Mouse (Mus musculus): Measurements from ENCODE around the gene Olfr1346. TPM values are rescaled to one million over a fixed set of nuclear protein-coding genes. Genes with fewer than 3 reads are reported as not detected.

Olfr1346 gene
- total and polyA plus RNA-seq, 2 experiments from 2014 or later: not detected

DNA sequence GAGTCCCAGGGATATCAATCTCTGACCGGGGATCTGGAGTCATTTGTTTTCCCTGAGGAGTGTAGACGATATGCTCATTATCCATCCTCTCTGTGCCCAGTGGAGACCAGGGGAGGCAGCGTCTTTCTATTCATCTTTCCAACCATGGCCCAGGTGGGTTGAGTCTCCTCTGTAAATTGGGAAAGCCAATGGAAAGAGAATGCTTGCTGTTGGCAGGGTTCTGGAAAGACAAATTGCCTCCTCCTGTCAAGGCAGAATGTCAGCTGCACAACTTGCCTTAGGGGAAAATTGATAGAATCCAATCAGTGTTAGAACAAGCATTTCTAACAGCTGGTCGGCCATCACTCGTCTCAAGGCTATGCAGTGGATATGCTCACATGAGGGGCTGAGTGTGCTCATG is 55.9 kb downstream of the Olfr1346 start, which contains the start of gene Olfr1349:
Olfr1349 (minus strand) TSS at position 101 of the 400 bp plus-strand sequence.
- Histone ChIP-seq H3K4me1 (ENCODE audit: insufficient read depth, low read length) (no peaks in the 10 kb centered on the region), H3K4me3 (ENCODE audit: low read length) (no peak within 1 kb of the TSS), H3K36me3 (ENCODE audit: insufficient read depth, low read length) (no peaks in the 10 kb centered on the region), H3K9ac (replicated peaks; ENCODE audit: low read length) (no peak within 1 kb of the TSS), H3K9me3 (ENCODE audit: low read length) (no peaks in the 10 kb centered on the region), H3K27me3 (ENCODE audit: insufficient read depth, low read length) (no peaks in the 10 kb centered on the region), H3K4me2 (ENCODE audit: low read depth, low read length) (no peak within 1 kb of the TSS), H3K27ac (no peak within 1 kb of the TSS)
- no peak for ATAC-seq
- no peak for DNase-seq (ENCODE audit: low spot score)
- WGBS: 87% methylated on average over 5 of the region's 5 CpGs
- TF ChIP-seq CTCF (IDR thresholded peaks at IDR 0.05; ENCODE audit: low read depth): no peak

DNA sequence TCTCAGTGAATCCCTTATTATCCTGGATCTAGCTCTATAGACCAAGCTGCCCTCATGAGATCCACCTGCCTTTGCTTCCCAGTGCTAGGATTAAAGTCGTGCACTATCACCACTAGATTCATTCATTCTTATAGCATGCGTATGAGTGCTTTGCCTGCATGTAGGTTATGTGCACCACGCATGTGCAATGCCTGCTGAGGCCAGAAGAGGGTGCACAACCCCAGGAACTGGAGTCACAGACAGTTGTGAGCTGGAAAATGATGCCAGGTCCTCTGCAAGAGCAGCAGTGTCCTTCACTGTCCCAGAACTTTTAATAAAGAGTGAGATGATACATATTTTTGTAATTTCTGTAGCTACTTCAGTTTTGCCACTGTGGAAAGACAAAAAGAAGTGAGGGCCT is 58.1 kb downstream of the Olfr1346 start:
- Histone ChIP-seq H3K4me3 (ENCODE audit: low read length) (no peak overlapping the region), H3K27ac (no peak overlapping the region), H3K36me3 (ENCODE audit: insufficient read depth, low read length) (no peaks in the 10 kb centered on the region), H3K9me3 (ENCODE audit: low read length) (no peaks in the 10 kb centered on the region), H3K4me1 (ENCODE audit: insufficient read depth, low read length) (no peaks in the 10 kb centered on the region), H3K9ac (replicated peaks; ENCODE audit: low read length) (no peak overlapping the region), H3K4me2 (ENCODE audit: low read depth, low read length) (no peak overlapping the region), H3K27me3 (ENCODE audit: insufficient read depth, low read length) (no peaks in the 10 kb centered on the region)
- 61% methylated on average over 3 of the region's 3 CpGs for WGBS
- DNase-seq (ENCODE audit: low spot score) (peak; percentile 2), ATAC-seq (no peak)
- peak; percentile 35 for TF ChIP-seq CTCF (IDR thresholded peaks at IDR 0.05; ENCODE audit: low read depth)

DNA sequence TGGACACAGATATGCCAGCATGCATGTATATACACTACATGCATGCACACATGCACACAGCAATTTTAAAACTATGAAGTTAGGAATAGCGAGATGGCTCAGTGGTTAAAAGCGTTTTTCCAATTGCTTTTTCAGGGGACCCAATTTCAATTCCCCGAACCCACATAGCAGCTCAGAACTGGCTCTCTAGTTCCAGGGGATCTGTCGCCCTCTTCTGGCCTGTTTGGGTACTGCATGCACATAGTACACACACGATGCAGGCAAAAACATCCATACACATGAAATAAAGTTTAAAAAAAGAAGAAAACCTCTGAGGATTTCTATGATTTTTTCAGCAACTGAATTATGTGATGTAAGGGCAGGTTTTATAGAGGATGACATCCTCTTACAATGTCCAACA is 59.2 kb downstream of the Olfr1346 start:
- peak; percentile 23 for DNase-seq (ENCODE audit: low spot score)

More for the DNA sequence above, 59.2 kb downstream of the Olfr1346 start:
- peak; percentile 68 for TF ChIP-seq CTCF (IDR thresholded peaks at IDR 0.05; ENCODE audit: low read depth)
- Histone ChIP-seq H3K27me3 (ENCODE audit: insufficient read depth, low read length) (no peaks in the 10 kb centered on the region), H3K27ac (no peak overlapping the region), H3K4me2 (ENCODE audit: low read depth, low read length) (no peak overlapping the region), H3K9ac (replicated peaks; ENCODE audit: low read length) (no peak overlapping the region), H3K4me1 (ENCODE audit: insufficient read depth, low read length) (no peaks in the 10 kb centered on the region), H3K9me3 (ENCODE audit: low read length) (no peaks in the 10 kb centered on the region), H3K4me3 (ENCODE audit: low read length) (no peak overlapping the region), H3K36me3 (ENCODE audit: insufficient read depth, low read length) (no peaks in the 10 kb centered on the region)
- WGBS: 64% methylated on average over 5 of the region's 5 CpGs
- no peak for ATAC-seq

Other genes with a start within 250 kb of the Olfr1346 start
- not detected in 2 replicates for gene Zscan5b, start 244.8 kb upstream of the Olfr1346 start, total RNA-seq (2014; rRNA removed)
- gene Zscan5b, start 244.8 kb upstream of the Olfr1346 start, polyA plus RNA-seq (2015; fragmentation: Nextera tagmentation; extraction: Ambion mirVana): not detected in 2 replicates
- not detected in 2 replicates for gene Epp13, start 214.4 kb upstream of the Olfr1346 start, total RNA-seq (2014; rRNA removed)
- 0.59 and 0.62 TPM in 2 replicates for gene Epp13, start 214.4 kb upstream of the Olfr1346 start, polyA plus RNA-seq (2015; fragmentation: Nextera tagmentation; extraction: Ambion mirVana)
- gene Zfp667, start 180.5 kb upstream of the Olfr1346 start, total RNA-seq (2014; rRNA removed): 3.2 and 4.2 TPM in 2 replicates
- 12.0 and 15.3 TPM in 2 replicates for gene Zfp667, start 180.5 kb upstream of the Olfr1346 start, polyA plus RNA-seq (2015; fragmentation: Nextera tagmentation; extraction: Ambion mirVana)
- 5.8 and 9.5 TPM in 2 replicates for gene Zfp583, start 135.8 kb upstream of the Olfr1346 start, total RNA-seq (2014; rRNA removed)
- 15.0 and 17.6 TPM in 2 replicates for gene Zfp583, start 135.8 kb upstream of the Olfr1346 start, polyA plus RNA-seq (2015; fragmentation: Nextera tagmentation; extraction: Ambion mirVana)
- 2.7 and 3.1 TPM in 2 replicates for gene Gm3854, start 123.3 kb upstream of the Olfr1346 start, total RNA-seq (2014; rRNA removed)
- gene Gm3854, start 123.3 kb upstream of the Olfr1346 start, polyA plus RNA-seq (2015; fragmentation: Nextera tagmentation; extraction: Ambion mirVana): 4.6 and 5.0 TPM in 2 replicates
- gene Zfp78, start 103.8 kb upstream of the Olfr1346 start, total RNA-seq (2014; rRNA removed): 1.3 and 2.6 TPM in 2 replicates
- 1.8 and 2.8 TPM in 2 replicates for gene Zfp78, start 103.8 kb upstream of the Olfr1346 start, polyA plus RNA-seq (2015; fragmentation: Nextera tagmentation; extraction: Ambion mirVana)
- 6.2 and 11.2 TPM in 2 replicates for gene Zfp28, start 83.8 kb upstream of the Olfr1346 start, total RNA-seq (2014; rRNA removed)
- 18.1 and 18.2 TPM in 2 replicates for gene Zfp28, start 83.8 kb upstream of the Olfr1346 start, polyA plus RNA-seq (2015; fragmentation: Nextera tagmentation; extraction: Ambion mirVana)
- gene Smim17, start 68.4 kb upstream of the Olfr1346 start, total RNA-seq (2014; rRNA removed): 16.9 and 18.2 TPM in 2 replicates
- 6.2 and 7.7 TPM in 2 replicates for gene Smim17, start 68.4 kb upstream of the Olfr1346 start, polyA plus RNA-seq (2015; fragmentation: Nextera tagmentation; extraction: Ambion mirVana)
- gene Gm20715, start 56.8 kb upstream of the Olfr1346 start, total RNA-seq (2014; rRNA removed): 0.26 TPM in 1 of 2 replicates, not detected in the other
- 0.04 TPM in 1 of 2 replicates, not detected in the other for gene Gm20715, start 56.8 kb upstream of the Olfr1346 start, polyA plus RNA-seq (2015; fragmentation: Nextera tagmentation; extraction: Ambion mirVana)
- gene Olfr1344, start 28.4 kb upstream of the Olfr1346 start, total RNA-seq (2014; rRNA removed): 2.4 and 4.8 TPM in 2 replicates
- gene Olfr1344, start 28.4 kb upstream of the Olfr1346 start, polyA plus RNA-seq (2015; fragmentation: Nextera tagmentation; extraction: Ambion mirVana): 0.23 and 0.32 TPM in 2 replicates
- gene Olfr1336, start 10.9 kb upstream of the Olfr1346 start, total RNA-seq (2014; rRNA removed): not detected in 2 replicates
- not detected in 2 replicates for gene Olfr1336, start 10.9 kb upstream of the Olfr1346 start, polyA plus RNA-seq (2015; fragmentation: Nextera tagmentation; extraction: Ambion mirVana)
- gene Olfr5, start 19.8 kb downstream of the Olfr1346 start, total RNA-seq (2014; rRNA removed): not detected in 2 replicates
- not detected in 2 replicates for gene Olfr5, start 19.8 kb downstream of the Olfr1346 start, polyA plus RNA-seq (2015; fragmentation: Nextera tagmentation; extraction: Ambion mirVana)
- not detected in 2 replicates for gene Olfr1347, start 32.7 kb downstream of the Olfr1346 start, total RNA-seq (2014; rRNA removed)
- gene Olfr1347, start 32.7 kb downstream of the Olfr1346 start, polyA plus RNA-seq (2015; fragmentation: Nextera tagmentation; extraction: Ambion mirVana): not detected in 2 replicates
- gene Olfr1348, start 41.6 kb downstream of the Olfr1346 start, total RNA-seq (2014; rRNA removed): not detected in 2 replicates
- gene Olfr1348, start 41.6 kb downstream of the Olfr1346 start, polyA plus RNA-seq (2015; fragmentation: Nextera tagmentation; extraction: Ambion mirVana): not detected in 2 replicates
- gene Olfr1349, start 55.8 kb downstream of the Olfr1346 start, total RNA-seq (2014; rRNA removed): 0.18 TPM in 1 of 2 replicates, not detected in the other
- 0.08 TPM in 1 of 2 replicates, not detected in the other for gene Olfr1349, start 55.8 kb downstream of the Olfr1346 start, polyA plus RNA-seq (2015; fragmentation: Nextera tagmentation; extraction: Ambion mirVana)
- gene Olfr1350, start 97.7 kb downstream of the Olfr1346 start, total RNA-seq (2014; rRNA removed): not detected in 2 replicates
- gene Olfr1350, start 97.7 kb downstream of the Olfr1346 start, polyA plus RNA-seq (2015; fragmentation: Nextera tagmentation; extraction: Ambion mirVana): not detected in 2 replicates
- gene Zim1, start 229.3 kb downstream of the Olfr1346 start, total RNA-seq (2014; rRNA removed): 26.2 and 30.8 TPM in 2 replicates
- 4.2 and 6.3 TPM in 2 replicates for gene Zim1, start 229.3 kb downstream of the Olfr1346 start, polyA plus RNA-seq (2015; fragmentation: Nextera tagmentation; extraction: Ambion mirVana)